Mouse (Mus musculus): ENCODE results near the gene Bmp2.

Gene Bmp2

GRCm38 (mm10) chr2:133565995-133566710 is 14.2 kb downstream of the Bmp2 start:
- DNase-seq: peak; percentile 16 to 39

GRCm38 (mm10) chr2:133591562-133592255 is 39.8 kb downstream of the Bmp2 start:
- no peak for DNase-seq

Data from lung, postnatal 4 days (tissue).